Mouse (Mus musculus) cerebellum, adult 8-10 months (tissue): Measurements from ENCODE around the gene Wfdc5.

ENCODE experiments used
- DNase-seq: peaks from one replicate; pipeline ENCODE4 v3.0.0; 2022

Wfdc5 gene

GRCm38 (mm10) chr2:164173394-164173793 lies 9.1 kb downstream of the Wfdc5 start:
- DNase-seq = no peak

- no peak for DNase-seq
These were observed 11.6 kb downstream of the Wfdc5 start, which contains the start of gene Kcns1 for GRCm38 (mm10) chr2:164170902-164171301. Gene Kcns1, minus strand, starts transcription at chr2:164171113.

- DNase-seq = no peak
These were observed 12.2 kb downstream of the Wfdc5 start for GRCm38 (mm10) chr2:164170326-164170725.

GRCm38 (mm10) chr2:164168571-164168946 lies 14.0 kb downstream of the Wfdc5 start:
- DNase-seq = no peak

- no peak for DNase-seq
These were observed 14.6 kb downstream of the Wfdc5 start for GRCm38 (mm10) chr2:164167752-164168570.

DNA sequence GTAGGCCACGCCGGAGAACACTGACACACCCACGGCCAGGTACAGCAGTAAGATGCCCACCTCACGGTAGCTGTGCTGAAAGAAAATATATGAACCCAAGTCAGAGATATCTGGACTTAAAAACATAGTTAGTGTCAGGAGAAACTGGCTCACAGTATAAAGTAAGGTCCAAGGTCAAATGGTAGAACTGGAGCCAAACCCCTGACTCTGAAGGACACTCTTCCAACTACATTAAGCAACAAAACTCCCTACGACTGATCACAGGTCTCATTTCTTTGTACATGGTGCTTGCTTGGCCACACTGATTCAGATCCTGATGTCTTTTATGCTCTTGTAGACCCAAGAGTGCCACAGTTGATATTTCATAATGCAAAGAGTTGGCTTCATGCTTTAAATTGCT lies 17.6 kb downstream of the Wfdc5 start:
- DNase-seq = no peak

GRCm38 (mm10) chr2:164161515-164162055 lies 21.0 kb downstream of the Wfdc5 start:
- no peak for DNase-seq

- no peak for DNase-seq
These were observed 23.7 kb downstream of the Wfdc5 start for GRCm38 (mm10) chr2:164158838-164159237.

GRCm38 (mm10) chr2:164156158-164156557 lies 26.4 kb downstream of the Wfdc5 start:
- no peak for DNase-seq

- peak; percentile 39 for DNase-seq
These were observed 28.5 kb downstream of the Wfdc5 start for GRCm38 (mm10) chr2:164154007-164154406.

DNA sequence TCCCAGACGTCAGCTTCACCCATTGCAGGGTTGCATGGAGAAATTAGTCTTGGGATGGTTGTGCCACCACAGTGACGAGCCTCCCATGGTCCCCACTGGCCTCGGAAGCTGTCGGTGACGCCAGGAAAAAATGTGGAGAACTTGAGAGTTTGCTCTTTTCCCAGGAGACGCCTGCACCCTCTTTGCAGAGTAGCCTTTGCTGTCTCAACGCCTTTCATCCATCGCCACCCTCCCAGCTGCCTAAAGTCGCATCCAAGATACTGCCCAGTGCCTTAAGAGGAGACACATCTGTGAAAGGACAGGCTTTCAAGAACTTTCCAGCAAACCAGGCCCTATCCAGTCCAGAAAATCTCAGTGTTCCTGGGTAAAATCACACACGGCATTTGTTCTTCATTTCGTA lies 30.2 kb downstream of the Wfdc5 start:
- DNase-seq = no peak

- no peak for DNase-seq
These were observed 32.3 kb downstream of the Wfdc5 start for GRCm38 (mm10) chr2:164150086-164150760.

- DNase-seq = no peak
These were observed 36.0 kb downstream of the Wfdc5 start for GRCm38 (mm10) chr2:164146556-164146955.

GRCm38 (mm10) chr2:164144541-164144940 lies 38.0 kb downstream of the Wfdc5 start:
- no peak for DNase-seq

- DNase-seq = no peak
These were observed 38.5 kb downstream of the Wfdc5 start for GRCm38 (mm10) chr2:164144025-164144424.

DNA sequence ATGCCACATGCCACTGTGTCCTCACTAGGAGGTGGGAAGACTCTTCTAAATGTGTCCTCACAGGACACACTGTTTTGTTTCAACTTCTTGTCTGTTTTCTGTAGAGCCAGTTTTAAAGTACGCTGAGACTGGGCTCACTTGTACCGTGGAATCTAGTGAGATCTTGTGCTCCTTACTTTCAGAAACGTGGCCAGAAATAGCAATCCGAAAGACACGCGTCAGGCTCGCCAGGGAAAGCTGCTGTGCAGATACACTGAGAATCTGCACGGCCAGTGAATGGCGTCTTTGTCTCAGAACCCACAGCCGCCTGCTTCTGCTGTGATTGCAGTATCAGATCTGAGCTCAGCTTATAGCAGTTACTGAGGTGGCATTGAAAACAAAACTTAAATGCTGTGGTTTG lies 40.5 kb downstream of the Wfdc5 start:
- DNase-seq = no peak

- no peak for DNase-seq
These were observed 44.8 kb downstream of the Wfdc5 start for GRCm38 (mm10) chr2:164137754-164138153.

DNA sequence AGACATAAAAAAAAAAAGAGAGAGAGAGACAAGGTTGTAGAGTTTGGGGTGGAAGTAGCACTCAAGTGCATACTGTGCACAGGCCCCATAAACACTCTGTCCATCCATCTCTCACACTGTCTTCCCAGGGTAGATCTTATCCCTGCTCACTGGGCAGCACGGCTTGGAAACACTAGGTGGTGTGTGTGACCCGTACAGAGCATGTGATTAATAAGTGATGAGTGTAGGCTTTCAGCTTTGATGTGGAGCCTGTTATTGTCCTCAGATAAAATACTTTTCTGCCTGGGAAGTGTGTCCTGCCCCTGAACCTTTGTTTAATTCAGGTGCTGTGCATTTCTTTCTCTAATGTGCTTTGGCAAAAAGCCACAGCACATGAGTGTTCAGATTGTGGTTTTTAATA lies 46.1 kb downstream of the Wfdc5 start:
- DNase-seq = no peak

DNA sequence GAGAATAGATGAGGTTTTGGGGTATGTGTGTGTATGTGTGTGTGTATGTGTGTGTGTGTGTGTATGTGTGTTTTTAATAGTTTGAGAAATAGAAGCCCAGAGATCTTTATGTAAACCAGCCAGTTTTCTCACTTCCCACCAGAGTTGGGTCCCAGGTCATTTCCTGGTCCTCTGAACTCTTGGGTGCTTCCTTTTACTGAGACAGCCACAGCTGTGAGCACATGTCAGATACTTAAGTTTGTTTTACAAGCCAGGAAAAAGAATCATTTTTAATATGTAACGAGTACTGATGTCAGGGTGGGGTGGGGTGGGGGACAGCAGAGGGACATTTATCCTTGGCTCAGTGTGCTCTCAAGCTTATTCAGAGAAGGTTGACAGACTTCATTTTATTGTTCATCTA lies 47.2 kb downstream of the Wfdc5 start:
- DNase-seq = no peak

DNA sequence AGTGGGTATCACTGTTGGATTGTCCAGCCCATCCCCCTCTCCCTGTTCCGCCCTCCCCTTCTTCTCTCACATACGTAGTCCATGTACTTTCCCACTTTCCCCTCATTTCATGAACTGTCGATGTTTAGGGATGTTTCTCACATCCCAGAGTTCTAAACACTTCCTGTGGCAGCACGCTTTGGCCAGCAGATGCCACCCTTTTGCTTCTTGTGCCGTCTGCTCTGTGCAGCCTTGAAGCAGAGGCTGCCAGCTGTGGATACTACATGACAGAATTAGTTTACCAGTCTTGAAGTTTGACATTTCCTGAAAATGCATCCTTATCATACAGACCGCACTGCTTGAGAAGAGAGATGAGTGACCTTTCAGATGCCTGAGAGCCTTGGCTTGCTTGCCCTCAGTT lies 48.0 kb downstream of the Wfdc5 start:
- DNase-seq = no peak

DNA sequence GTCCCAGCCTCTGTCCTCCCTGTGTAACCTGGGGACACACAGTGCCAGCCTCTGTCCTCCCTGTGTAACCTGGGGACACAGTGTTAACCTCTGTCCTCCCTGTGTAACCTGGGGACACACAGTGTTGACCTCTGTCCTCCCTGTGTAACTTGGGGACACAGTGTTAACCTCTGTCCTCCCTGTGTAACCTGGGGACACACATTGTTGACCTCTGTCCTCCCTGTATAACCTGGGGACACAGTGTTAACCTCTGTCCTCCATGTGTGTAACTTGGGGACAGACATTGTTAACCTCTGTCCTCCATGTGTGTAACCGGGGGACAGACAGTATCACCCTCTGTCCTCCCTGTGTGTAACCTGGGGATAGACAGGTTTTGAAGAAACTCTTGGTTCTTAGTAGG lies 51.0 kb downstream of the Wfdc5 start:
- DNase-seq = no peak

DNA sequence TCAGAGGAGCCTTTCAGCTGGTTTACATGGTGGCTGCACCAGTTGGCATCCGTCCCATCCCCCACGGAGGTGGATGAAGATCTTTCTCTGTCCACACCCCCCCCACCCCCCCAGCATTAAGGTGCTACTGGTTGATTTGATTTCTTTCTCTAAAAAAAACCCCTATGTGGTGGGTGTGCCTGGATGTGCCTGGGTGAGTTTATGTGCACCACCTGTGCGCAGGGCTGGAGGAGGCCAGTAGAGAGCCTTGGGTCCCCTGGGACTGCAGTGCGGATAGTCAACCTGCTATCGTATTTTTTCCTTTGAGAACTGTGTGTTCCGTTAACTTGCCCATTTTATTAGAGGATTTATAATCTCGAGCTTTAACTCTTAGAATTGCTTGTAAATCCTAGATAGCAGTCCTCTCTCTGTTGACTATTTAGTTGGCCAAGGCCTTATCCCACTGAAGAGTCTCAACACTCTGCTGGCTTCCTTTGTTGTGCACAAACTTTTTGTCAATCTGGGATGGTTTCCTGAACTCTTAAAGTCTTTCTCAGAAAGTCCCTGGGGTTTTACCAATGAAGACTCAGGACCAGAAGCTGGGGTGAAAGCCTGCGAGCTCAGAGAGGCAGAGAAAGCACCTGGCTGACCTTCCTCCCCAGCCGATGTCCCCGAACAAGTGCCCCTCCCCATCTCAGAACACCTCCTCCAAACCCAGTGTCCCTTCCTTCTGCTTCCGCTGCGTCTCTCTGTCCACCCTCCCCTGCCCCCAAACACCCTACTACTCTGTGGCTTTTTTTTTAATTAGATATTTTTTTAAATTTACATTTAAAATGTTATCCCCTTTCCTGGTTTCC lies 53.7 kb downstream of the Wfdc5 start:
- DNase-seq = no peak

DNA sequence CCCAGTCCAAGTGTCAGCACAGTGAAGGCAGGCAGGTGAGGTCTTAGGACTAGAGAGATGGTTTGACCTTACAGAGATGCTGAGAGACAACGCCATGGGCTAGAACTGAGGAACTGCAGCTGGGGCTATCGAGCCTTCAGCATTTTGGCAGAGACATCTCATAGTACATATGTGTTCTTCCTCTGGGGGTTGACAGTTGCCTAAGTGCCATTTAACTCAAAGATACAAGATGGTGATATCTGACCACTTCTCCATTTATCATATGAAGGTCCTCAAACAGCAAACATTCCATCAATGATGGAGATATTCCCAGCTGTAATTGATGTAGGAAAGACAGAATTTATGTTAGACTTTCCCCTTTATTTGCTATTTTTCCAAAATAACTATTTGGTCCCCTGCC lies 55.2 kb downstream of the Wfdc5 start:
- no peak for DNase-seq
